Mouse (Mus musculus) megakaryocyte progenitor cell, adult 5-6 weeks (primary cell): Measurements from ENCODE around the gene Llph. TPM values are rescaled to one million over a fixed set of nuclear protein-coding genes. Genes with fewer than 3 reads are reported as not detected.
A peak's percentile ranks its signal among the peaks of the same experiment; 100 is the strongest.

Experiments
- ATAC-seq: replicated peaks from 2 replicates; pipeline ENCODE4 v1.8.0; 2016; ENCODE audit warnings: mild to moderate bottlenecking, moderate TSS enrichment, inconsistent platforms; ENCODE audit not compliant: poor library complexity
- total RNA-seq, 2 experiments: library from RNA; stranded (forward) in 1 of 2; stranded (reverse) in 1 of 2; fragments of 157-497, 149-512 nt in 1 of 2; fragments of 200-1000 nt in 1 of 2; gene quantifications; 2 replicates each; pipeline versions ENCODE4 v1.2.3 to v1.2.4; 2015 to 2017

Llph gene
- total RNA-seq, 2 experiments from 2014 or later, result 74.3 to 89.6 TPM

DNA sequence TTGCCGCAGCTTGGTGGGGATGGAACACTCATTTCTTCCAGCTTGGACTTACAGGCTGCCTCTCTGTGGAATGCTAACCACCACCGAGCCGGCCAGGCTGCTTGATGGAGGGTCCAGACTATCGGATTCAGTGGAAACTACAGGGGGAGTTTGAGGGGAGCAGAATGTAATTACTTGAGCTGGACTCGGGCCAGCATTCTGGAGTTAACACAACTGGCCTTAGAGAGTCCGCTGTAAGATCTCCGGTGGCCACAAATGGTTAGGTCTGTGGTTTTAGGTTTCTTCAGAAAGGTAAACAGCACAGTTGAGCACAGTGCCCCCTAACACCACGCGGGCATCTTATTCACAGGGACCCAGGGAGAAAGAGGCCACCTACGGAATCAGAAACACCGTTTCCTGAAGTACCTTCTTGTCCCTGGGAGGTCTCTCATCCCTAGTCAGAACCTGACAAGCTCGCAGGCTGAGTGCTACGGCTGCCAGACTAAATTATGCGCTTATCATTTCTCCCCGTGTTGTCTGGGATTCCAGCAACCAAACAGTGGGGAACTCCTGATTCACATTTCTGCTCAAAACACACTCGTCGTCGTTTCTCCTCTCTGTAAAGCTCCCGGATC, 45.5 kb downstream of the Llph start:
- peak; percentile 8; the same call in 1 of the 2 replicates for ATAC-seq

DNA sequence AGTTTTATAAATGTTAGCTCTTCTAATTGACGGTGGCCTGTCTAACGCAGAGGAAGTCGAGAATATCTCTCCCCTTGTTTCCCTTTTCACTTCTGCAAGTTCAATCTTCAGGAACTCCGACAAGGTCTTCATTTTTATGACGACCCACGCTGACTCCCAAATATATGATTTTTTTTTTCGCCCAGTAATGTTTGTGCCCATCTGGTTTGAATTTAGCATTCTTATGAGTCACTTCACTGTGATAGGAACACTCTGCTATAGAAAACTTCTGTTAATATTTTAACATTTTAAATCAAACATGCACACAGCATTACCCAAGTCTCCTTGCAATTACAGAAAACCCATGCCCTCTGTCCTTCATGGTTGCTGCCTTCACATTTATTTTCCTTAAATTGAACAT, 46.5 kb downstream of the Llph start:
- ATAC-seq, result no peak

DNA sequence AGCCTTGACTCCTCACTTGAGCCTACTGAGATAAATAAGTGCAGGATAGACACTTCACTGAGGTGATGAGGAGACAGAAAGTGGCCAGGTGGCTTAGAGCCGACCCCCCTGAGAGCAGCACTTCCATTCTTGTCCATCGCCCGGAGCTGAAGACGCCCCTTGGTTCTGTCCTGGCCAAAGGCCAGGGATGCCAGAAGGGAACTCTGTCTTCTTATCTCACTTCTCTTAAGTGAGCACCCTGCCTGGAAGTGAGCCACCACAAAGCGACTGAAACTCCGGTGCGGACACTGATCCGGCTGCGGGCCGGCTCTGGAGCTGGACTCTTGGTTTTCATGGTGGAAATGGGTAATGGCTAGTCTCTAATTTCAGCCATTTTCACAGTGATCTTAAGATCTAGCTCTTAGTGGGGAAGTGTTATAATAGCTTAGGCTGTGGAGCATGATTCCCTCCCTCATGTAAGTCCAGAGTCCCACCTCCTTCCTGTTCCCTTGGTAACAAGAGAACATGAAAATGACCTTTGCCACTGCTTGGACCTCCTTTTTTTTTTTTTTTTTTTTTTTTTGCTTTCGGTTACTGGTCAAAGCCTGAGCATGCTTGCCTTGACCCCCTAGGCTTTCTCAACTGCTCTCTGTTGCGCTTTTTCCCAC, 52.7 kb downstream of the Llph start:
- ATAC-seq, result no peak

DNA sequence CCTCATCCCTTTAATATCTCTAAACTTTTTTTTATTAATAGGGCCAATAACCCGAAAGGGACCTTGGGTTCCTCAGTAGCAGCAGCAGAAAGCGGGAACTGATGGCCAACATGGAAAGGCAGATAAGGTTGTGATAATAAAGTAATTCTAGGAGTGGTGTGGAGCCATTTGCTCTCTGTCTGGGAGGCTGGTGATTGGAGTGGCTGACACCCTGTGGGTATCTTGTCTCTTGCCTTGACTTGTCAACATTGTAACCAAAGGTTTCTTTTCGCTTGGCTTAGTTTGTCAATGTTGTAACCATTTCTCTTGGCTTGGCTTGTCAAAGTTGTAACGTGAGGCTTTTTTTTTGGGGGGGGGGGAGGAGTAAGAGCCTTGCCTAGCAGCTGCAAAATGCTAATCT, 53.5 kb downstream of the Llph start:
- ATAC-seq, result no peak

DNA sequence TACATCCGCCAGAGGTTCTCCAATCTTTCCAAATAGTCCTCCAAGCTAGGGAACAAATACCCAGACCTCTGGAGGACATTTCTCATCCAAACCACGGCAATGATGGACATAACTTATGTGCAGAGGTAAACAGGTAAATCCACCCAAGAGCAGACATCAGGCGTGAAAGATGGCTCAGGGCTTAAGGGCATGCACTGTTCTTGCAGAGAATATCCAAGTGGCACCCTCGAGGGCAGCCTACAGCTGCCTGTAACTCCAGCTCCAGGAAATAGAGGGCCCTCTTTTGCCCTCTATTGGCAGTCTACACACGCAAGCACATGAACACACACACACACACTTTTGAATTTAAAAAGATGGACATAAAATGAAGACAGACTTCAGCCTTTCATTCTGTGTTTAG, 54.8 kb downstream of the Llph start:
- no peak for ATAC-seq

Other genes starting within 250 kb of the Llph start
- gene Helb, start 114.1 kb upstream of the Llph start, total RNA-seq (2015), result 15.1 and 18.4 TPM in 2 replicates
- gene Helb, start 114.1 kb upstream of the Llph start, total RNA-seq (2017), result 29.2 and 34.2 TPM in 2 replicates
- 117 and 123 TPM in 2 replicates for gene Tmbim4, start 25.5 kb upstream of the Llph start, total RNA-seq (2015)
- 114 and 124 TPM in 2 replicates for gene Tmbim4, start 25.5 kb upstream of the Llph start, total RNA-seq (2017)
- 57.7 and 65.9 TPM in 2 replicates for gene Irak3, start 24.9 kb upstream of the Llph start, total RNA-seq (2015)
- gene Irak3, start 24.9 kb upstream of the Llph start, total RNA-seq (2017), result 19.6 and 26.1 TPM in 2 replicates
- 2.9 and 4.3 TPM in 2 replicates for gene Hmga2, start 249.4 kb downstream of the Llph start, total RNA-seq (2015)
- gene Hmga2, start 249.4 kb downstream of the Llph start, total RNA-seq (2017), result 0.50 and 1.4 TPM in 2 replicates